Mouse (Mus musculus) urinary bladder, adult 2 months (tissue): ENCODE measurements around the gene Espnl. TPM values are rescaled to one million over a fixed set of nuclear protein-coding genes. Genes with fewer than 3 reads are reported as not detected.

ENCODE experiments used
- DNase-seq: peaks from one replicate; pipeline ENCODE4 v3.0.0; 2022; ENCODE audit warnings: low spot score
- polyA plus RNA-seq: library from polyadenylated mRNA; depleted of rRNA; stranded (reverse); fragments of >200 nt; gene quantifications from 2 replicates; pipeline ENCODE4 v1.2.3, GENCODE M21; 2012

Espnl gene
- polyA plus RNA-seq, 1 experiment: 0.04 TPM

GRCm38 (mm10) chr1:91317656-91318055, 4.2 kb upstream of the Espnl start:
- DNase-seq: no peak

- DNase-seq: no peak
Observed at GRCm38 (mm10) chr1:91324646-91325045, 2.8 kb downstream of the Espnl start.

GRCm38 (mm10) chr1:91325488-91326042, 3.7 kb downstream of the Espnl start:
- DNase-seq: no peak

GRCm38 (mm10) chr1:91332102-91332501, 10.2 kb downstream of the Espnl start:
- DNase-seq: no peak

- no peak for DNase-seq
Observed at GRCm38 (mm10) chr1:91333582-91333981, 11.7 kb downstream of the Espnl start.

- no peak for DNase-seq
Observed at GRCm38 (mm10) chr1:91337355-91337754, 15.5 kb downstream of the Espnl start.

GRCm38 (mm10) chr1:91344001-91344400, 22.1 kb downstream of the Espnl start:
- DNase-seq: no peak

GRCm38 (mm10) chr1:91344921-91345685, 23.2 kb downstream of the Espnl start:
- no peak for DNase-seq

- DNase-seq: no peak
Observed at GRCm38 (mm10) chr1:91346892-91347291, 25.0 kb downstream of the Espnl start.

GRCm38 (mm10) chr1:91350841-91351240, 29.0 kb downstream of the Espnl start, which contains the start of gene Klhl30:
Gene Klhl30 (plus strand): TSS chr1:91351016.
- DNase-seq: no peak

- no peak for DNase-seq
Observed at GRCm38 (mm10) chr1:91351249-91351648, 29.4 kb downstream of the Espnl start.

- no peak for DNase-seq
Observed at GRCm38 (mm10) chr1:91352277-91352676, 30.4 kb downstream of the Espnl start.

GRCm38 (mm10) chr1:91356105-91356504, 34.2 kb downstream of the Espnl start:
- no peak for DNase-seq

- no peak for DNase-seq
Observed at GRCm38 (mm10) chr1:91362113-91362512, 40.2 kb downstream of the Espnl start.

GRCm38 (mm10) chr1:91364822-91365644, 43.2 kb downstream of the Espnl start:
- no peak for DNase-seq

- DNase-seq: no peak
Observed at GRCm38 (mm10) chr1:91365816-91366214, 43.9 kb downstream of the Espnl start.

- DNase-seq: peak; percentile 70
Observed at GRCm38 (mm10) chr1:91366215-91367108, 44.6 kb downstream of the Espnl start, which contains the start of gene Erfe. Gene Erfe (plus strand): TSS chr1:91366430.

- DNase-seq: no peak
Observed at GRCm38 (mm10) chr1:91367295-91367694, 45.4 kb downstream of the Espnl start.

GRCm38 (mm10) chr1:91369408-91369807, 47.5 kb downstream of the Espnl start:
- no peak for DNase-seq

GRCm38 (mm10) chr1:91370055-91370454, 48.2 kb downstream of the Espnl start:
- no peak for DNase-seq

GRCm38 (mm10) chr1:91373414-91373835, 51.5 kb downstream of the Espnl start:
- DNase-seq: no peak
